Mouse (Mus musculus): ENCODE measurements around the gene Nkd1.

GRCm38 (mm10) chr8:88577666-88578065 lies 56.5 kb downstream of the Nkd1 start:
- TF ChIP-seq CTCF (IDR thresholded peaks at IDR 0.05; ENCODE audit: borderline replicate concordance, control insufficient read depth, extremely low read depth, insufficient read depth, low read length, poor library complexity) (no peak), POLR2A (IDR thresholded peaks at IDR 0.05; ENCODE audit: control insufficient read depth, extremely low read depth, insufficient read depth, low read length, poor library complexity) (no peak)
